Mouse (Mus musculus) lung, adult 2 months (tissue): ENCODE data around the gene Mrpl34.

Experiments
- CTCF ChIP-seq: fragments of 200-500 bp; IDR thresholded peaks from 2 replicates; pipeline ENCODE4 v1.5.1; 2011; ENCODE audit warnings: mild to moderate bottlenecking, low read length, control low read depth; ENCODE audit not compliant: insufficient read depth
- POLR2A ChIP-seq: fragments of 200-500 bp; IDR thresholded peaks from 2 replicates; pipeline ENCODE4 v1.6.1; 2011; ENCODE audit warnings: low read depth, mild to moderate bottlenecking, control low read depth, low read length, borderline replicate concordance; ENCODE audit errors: extremely low read depth

DNA sequence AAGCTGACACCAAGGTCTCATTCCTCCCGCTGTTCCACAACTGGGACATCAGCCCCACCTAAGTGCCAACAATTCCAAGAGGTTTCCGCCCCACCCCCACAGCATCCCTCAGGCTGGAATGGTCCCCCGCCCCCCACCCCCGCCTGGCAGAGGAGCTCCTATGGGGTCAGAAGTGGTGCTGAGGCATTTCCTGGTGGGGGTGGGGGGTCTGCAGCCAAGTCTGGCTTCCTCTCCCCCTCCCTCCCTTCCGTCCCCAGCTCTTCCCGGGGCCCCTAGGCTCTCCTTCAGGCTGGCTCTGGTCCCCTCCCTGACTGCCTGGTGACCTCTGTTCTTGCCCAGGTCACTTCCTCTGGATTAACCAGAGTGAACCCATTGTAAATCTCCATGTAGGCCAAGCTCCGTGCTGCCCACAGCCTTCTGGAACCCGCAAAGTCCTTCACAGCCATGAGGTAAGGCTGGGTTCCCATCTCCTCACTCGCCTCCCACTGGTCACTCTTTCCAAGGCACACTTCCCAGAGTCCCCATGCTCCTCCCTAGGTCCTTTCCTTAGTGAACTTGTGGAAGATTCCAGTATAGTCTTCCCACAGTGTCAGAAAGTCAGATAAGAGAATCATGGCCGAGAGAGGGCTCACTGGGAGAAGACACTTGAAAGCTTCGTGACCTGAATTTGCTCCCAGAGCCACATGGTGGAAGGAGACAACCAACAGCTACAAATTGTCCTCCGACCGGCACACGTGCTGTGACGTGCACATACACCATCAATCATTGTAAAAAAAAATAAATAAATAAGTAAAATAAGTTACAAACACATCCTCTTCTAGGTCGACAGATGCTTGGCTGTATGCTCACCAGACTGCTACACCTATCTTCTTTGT, 34.3 kb downstream of the Mrpl34 start:
- TF ChIP-seq CTCF (no peak), POLR2A (no peak)
